Mouse (Mus musculus): ENCODE data around the gene Gprc5d.

DNA sequence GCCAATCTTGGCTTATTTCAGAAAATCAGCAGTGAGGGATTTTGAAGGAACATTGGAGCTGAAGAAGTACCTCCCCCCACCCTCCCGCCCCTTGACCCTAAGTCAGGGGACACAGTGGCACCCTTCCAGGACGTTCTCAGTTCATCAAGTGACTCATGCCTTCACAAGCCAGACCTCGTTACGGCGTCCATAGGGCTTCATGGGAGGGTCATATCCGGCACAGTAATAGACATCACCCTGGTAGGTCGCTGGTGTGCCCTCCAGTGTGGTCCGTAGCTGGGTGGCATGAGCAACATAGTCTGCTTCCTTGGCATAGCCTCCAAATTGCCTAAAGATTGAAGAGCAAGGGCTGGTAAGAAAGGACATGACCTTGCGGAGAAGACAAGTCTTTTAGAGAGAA, 19.7 kb upstream of the Gprc5d start:
- TF ChIP-seq POLR2A (IDR thresholded peaks at IDR 0.05; ENCODE audit: borderline replicate concordance, extremely low read depth, insufficient read depth, insufficient read length, poor library complexity, severe bottlenecking) (no peak), CTCF (IDR thresholded peaks at IDR 0.05; ENCODE audit: borderline replicate concordance, extremely low read depth, insufficient read depth, insufficient read length) (no peak)

Data from brain, embryonic 14.5 days (tissue).